Mouse (Mus musculus) CD4-positive, CD25-positive, alpha-beta regulatory T cell, adult 9 weeks (primary cell): ENCODE results near the gene 1700012B09Rik. TPM values are rescaled to one million over a fixed set of nuclear protein-coding genes. Genes with fewer than 3 reads are reported as not detected.

Experiments
- polyA plus RNA-seq: library from polyadenylated mRNA; unstranded; fragments of 100-300 nt; shearing (Covaris generic); gene quantifications from one replicate; pipeline ENCODE4 v1.2.1, GENCODE M21; 2017

The 1700012B09Rik gene
- not detected for polyA plus RNA-seq

DNA sequence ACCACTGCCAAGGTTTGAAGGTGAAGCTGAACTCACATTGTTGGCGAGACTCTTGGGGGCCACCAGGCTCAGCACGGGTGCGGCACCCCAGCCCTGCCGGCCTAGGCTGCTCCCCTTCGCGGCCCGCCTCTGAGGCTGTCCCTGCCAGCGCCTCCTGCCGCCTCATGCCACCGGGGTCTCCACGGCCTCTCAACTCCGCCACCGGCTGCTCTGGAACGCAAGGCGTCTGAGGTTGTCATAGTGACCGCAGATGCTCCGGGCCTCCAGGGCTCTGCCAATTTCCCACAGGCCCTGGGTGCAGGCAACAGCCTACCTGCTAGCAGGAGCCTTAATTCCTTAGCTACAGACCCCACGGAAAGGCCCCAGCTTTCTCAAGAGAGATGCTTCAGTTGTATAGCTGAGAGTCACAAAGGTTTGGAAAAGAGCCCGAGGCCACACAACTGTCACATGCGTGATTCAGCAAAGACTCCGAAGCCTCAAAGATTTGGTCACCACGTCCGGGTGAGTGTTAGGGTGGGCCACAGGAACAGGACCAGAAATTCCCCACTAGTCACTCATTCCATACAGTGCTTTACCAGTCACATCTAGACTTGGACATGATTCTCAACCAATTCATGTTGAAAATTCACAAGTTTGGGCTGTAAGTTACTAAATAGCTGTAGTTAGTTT, at the start of gene 1700012B09Rik:
TSS of gene 1700012B09Rik (minus strand) at position 228 of the 669 bp plus-strand sequence.

DNA sequence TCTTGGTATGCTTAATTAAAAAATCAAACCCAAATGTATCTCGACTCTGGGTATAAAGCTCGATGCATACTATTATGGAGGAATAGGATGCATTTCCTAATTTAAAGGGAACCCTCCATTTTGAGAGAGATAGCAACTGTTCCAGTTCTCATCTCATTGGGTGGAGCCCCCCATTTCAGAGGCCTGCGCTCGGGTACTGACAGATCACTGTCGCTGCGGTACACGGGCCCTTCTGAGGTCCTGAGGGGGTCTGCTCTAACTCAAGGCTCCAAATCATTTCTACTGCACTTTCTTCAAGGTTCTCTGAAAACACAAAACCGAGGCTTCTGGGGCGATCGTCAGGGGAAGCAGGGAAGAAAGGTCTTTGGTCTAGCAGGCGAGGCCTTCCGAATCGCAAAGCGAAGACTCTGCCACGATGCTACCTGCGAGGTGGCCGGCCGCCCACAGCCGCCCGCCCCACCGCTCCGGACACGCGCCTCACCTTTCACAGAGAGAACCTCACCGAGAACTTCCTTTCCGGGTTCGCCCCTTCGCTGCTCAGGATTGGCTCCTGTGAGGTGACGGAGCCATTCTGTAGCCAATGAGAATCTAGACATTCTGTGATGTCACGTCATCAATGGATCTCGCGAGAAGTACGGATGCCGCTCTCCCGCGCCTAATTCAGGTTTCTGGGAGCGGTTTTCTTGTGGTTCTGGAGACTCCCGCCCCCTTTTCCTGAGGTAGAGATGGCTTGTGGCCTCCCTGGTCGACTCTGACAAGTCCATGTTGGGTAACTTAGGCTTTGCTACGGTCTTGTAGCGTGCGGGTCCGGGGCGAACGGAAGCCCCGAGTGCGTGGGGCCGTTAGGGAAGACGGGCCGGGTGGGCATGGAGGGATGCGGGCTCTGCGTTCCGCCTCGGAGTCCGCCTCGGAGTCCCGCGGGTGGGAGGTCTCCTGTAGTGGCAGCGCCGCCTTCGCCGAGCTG, 13.5 kb upstream of the 1700012B09Rik start, which contains the start of the genes Mre11a and Ankrd49:
TSS of gene Mre11a (plus strand) at position 616 of the 964 bp plus-strand sequence.
TSS of gene Ankrd49 (minus strand) at position 818 of the 964 bp plus-strand sequence.

GRCm38 (mm10) chr9:14752001-14752522, 18.8 kb downstream of the 1700012B09Rik start, which contains the start of gene Fut4:
TSS of gene Fut4 (minus strand) at chr9:14752393.

GRCm38 (mm10) chr9:14740151-14740924, 30.5 kb downstream of the 1700012B09Rik start, which contains the start of gene Piwil4:
TSS of gene Piwil4 (minus strand) at chr9:14740733.

Other genes starting within 250 kb of the 1700012B09Rik start
- not detected for gene Amotl1, start 126.0 kb downstream of the 1700012B09Rik start, polyA plus RNA-seq
- gene Piwil4, start 30.3 kb downstream of the 1700012B09Rik start, polyA plus RNA-seq = 0.22 TPM
- 0.09 TPM for gene Fut4, start 18.6 kb downstream of the 1700012B09Rik start, polyA plus RNA-seq
- gene Mre11a, start 13.6 kb upstream of the 1700012B09Rik start, polyA plus RNA-seq = 46.5 TPM
- gene Ankrd49, start 13.8 kb upstream of the 1700012B09Rik start, polyA plus RNA-seq = 35.6 TPM
- 159 TPM for gene Gpr83, start 89.2 kb upstream of the 1700012B09Rik start, polyA plus RNA-seq
- gene Izumo1r, start 132.9 kb upstream of the 1700012B09Rik start, polyA plus RNA-seq = 1,000 TPM